Mouse (Mus musculus): ENCODE measurements around the gene Spock1.

Spock1 gene

DNA sequence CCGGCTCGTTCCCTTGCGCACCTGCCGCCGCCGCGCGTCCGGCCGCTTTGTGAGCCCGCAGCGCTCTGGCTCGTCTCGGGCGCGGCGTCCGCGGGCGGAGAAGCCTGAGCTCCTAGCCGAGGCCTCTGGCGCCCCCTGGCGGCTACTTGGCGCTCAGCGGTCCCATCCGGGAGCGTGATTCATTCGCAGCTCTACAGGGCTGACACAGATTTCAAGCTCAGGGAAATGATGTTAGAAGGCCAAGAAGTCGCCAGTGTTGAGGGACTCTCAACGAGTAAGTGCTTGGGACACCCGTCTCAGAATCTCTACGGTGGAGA lies at the start of gene Spock1:
TSS of gene Spock1 (minus strand) at position 67 of the 317 bp plus-strand sequence.
- peak; percentile 40 to 60 for DNase-seq

DNA sequence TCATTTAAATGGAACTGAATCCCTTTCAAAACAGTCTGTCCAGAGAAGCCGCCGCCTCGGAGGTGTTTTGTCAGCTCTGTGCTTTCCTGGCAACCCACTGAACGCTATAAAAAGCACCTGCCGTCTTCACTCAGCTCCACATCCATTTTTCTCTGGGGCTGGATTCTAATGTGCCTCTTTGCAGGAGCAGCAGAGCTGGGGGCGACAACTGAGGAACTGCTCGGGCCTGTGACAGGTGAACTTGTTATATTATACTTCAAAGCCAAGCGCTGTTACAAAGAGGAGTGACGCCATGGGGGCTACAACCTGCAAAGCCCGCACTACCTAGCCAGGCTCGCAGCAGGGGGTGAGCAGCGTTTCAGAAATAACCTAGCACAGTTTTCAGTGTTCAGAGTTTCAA lies 42.0 kb upstream of the Spock1 start:
- no peak for DNase-seq

DNA sequence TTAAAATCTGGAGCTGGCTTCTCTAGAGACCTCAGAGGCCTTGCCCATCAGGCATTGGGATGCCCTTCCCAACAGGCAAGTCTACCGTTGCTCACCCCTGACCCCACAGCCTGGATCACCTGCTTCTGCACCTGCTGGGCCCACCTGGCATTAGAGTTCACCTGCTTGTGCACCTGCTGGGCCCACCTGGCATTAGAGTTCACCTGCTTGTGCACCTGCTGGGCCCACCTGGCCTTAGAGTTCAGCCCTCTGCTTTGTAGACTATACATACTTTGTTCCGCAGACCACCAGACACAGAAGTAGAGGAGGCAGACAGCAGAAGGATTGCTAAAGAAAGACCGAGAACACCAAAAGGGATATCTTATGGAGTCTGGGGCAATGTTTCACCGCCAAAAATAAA lies 41.4 kb upstream of the Spock1 start:
- DNase-seq = no peak

DNA sequence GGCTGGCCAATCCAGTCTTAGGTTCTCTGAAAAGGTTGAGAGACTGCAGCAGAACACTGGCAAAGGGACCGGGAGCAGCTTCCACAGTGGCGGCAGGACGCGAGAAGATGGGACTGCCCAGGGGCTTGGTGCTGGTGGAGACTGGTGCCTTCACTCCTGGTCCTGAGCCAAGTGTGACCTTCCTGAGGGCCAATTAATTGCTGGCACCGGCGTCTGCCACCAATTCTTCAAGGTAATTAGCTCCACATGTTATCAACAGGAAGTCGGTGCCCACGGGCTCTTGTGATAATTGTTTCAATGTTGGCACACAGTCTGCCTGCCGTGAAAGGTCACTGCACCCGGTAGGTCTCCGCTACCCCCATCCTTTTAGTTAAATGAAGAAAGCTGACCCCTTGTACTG lies 37.1 kb upstream of the Spock1 start:
- no peak for DNase-seq

DNA sequence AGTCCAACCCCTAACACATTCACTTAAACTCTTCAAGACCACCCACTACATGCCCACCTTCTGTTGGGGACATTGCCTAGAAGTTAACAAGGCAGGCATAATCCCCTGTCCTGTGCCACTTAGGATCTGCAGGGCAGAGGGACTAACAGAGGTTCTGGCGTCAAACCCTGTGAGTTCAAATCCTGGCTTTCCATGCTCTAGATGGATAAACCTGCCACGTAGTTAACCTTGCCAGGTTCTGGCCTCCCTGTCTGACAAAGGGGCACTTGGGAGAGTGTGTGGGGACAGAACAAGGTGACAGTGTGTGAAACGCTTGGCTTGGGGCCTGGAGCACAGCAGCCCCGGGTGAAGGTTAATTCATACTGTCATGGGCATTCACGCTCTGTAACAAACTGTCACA lies 36.3 kb upstream of the Spock1 start:
- DNase-seq = no peak

DNA sequence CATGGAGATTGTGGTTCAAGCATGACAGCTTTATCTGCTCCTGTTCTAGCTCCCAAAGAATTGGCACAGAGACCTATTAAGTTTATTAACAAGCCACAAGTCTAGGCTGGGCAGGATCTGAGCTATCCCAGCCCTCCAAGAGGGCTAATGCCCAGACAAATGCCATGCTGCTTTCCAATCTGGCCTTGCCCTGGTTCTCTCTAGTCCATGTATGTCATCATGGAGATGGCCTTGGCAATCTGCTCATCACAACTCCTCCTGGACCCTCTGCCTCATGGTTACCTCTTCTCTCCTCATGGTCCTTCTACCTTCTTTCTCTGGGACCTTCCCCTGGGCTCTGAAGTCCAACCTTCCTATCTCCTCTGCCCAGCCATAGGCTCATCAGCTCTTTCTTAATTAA lies 35.8 kb upstream of the Spock1 start:
- DNase-seq = no peak

DNA sequence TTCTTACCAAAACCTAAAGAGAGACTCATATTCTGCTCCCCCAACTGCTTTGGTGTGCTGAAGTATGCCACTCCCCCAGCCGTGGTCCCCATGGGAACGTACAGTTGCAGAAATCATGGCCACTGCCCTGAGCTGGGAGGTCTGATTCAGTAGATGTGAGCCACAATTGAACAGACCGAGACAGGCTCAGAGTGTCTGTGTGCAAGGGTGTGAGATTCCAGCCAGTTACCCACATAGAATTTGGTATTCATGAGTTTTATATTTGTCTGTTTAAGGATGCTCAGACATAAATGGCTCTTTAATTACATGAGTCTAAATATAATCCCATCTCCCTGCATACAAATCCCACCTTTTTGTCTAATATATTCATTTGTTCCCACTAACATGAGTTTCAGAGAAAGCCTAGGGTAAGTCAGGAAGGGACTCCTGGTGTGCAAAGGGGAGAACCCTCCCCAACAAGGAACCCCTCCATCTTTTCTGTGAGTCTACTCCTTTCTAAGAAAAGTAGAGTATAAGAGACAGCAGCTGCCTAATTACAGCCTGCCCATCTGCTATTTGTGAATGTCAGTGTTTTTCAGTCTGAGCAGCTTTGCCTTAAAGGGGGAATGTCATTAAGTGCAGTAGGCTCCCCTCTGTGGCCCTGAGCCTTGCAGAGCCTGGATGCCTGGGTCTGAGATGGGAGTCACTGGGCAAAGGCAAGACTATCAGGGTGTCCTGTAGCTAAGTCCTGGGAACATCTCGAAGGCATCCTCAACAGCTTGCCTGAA lies 29.5 kb upstream of the Spock1 start:
- DNase-seq = no peak

DNA sequence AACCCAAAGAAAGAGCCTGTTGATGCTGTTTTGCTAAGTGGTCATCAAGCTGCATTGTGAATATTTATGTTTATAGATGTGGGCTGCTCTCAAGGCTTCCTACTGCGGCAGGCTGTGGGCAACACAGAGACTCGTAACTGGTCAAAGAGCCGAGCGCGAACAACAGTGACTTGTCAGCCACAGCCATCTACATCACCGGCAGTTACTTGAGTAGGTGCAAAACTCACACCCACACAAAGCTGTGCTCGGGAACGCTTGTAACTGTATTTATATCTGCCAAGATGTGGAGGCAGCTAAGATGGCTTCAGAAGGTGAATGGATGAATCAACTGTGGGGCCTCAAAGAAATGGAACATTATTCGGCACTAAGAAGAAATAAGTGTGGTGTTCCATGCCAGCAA lies 23.9 kb upstream of the Spock1 start:
- no peak for DNase-seq

DNA sequence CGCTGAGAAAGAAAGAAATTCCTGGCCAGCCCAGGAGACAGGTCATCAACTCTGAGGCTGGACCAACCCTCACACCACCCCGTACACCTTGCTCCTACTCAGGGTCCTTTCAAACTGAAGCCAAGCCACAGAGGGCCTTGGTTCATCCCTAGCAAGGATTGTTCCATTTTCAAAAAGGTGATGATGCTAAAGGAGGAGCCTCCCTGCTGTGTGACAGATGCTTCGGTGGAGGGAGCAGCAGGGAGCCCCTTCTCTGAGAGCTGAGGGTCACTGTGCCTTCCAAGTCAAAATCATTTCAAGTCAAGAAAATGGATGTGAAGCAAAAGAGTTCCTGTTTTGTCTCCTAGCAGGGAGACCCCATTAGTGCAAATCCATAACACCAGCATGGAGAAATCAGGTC lies 23.2 kb upstream of the Spock1 start:
- no peak for DNase-seq

DNA sequence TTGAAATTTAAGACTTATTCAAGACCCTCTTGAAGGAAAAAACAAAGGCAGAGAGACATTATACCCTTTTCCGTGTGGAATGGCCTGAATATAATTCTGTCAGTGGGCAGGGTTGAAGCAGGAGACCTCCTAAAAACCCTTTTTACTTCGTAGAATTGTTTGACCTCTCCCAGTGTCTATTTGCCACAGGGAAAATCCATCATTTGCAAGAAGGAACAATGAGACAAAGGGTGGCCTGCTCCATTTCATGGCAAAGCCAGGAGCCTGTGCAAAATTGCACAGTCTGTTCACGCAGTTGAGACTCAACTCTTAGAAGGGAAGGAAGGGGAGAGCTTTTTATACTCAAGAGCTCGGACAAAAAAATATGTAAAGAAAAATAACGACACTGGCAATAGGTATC lies 22.6 kb upstream of the Spock1 start:
- no peak for DNase-seq

DNA sequence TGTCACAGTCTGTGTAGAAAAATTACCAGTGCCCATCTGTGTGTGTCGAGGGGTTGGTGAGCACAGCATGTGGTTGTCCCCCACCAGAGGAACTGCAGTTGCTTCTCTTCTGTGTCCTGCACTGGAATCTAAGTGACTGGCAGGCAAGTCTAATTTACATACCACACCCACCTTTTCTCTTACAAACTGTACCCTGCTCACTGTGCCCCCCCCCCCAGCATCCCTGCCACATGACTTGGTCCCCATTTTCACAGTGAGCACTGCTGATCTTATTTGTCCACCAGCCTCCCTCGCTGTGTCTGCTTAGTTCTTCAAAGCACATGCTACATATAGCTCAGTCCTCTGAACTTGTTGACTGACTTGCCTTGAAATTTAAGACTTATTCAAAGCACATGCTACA lies 22.2 kb upstream of the Spock1 start:
- no peak for DNase-seq

DNA sequence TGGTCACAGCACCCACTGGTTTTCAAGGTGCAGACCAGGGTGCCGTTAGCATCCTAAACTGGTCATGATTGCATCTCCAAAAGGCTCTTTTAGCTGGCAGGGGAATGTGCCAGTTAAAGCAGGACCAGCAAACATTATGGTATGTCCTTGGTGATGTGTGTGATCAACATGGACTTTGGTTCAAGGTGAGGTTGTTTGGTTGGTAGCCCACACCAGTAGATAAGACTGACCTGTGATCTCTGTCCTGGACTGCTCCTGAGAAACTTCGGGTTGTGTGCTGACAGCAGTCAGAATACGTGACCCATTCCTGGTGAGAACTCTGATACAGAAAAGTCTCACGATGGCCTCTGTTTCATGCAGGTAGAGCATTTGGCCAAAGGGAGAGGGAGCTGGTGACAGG lies 11.8 kb upstream of the Spock1 start:
- no peak for DNase-seq

DNA sequence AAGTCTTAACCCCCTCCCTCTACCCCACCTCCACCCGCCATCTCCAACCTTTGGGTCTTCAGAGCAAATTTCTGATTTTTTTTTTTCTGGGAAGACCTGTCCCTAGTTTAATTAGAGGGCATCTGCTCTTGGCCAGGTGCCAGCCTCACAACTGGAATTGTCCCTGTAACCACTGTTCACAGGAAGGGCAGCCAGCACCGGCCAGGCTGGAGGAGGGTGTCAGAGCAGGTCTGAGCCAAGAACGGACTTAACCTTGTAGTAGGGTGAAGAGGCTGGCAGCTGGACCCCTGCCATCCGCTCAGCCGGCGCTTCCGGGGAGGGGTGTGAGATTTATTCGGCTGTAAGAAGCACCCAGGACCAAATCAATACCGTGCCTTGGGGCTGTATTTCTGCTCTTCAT lies 3.0 kb upstream of the Spock1 start:
- DNase-seq = no peak

DNA sequence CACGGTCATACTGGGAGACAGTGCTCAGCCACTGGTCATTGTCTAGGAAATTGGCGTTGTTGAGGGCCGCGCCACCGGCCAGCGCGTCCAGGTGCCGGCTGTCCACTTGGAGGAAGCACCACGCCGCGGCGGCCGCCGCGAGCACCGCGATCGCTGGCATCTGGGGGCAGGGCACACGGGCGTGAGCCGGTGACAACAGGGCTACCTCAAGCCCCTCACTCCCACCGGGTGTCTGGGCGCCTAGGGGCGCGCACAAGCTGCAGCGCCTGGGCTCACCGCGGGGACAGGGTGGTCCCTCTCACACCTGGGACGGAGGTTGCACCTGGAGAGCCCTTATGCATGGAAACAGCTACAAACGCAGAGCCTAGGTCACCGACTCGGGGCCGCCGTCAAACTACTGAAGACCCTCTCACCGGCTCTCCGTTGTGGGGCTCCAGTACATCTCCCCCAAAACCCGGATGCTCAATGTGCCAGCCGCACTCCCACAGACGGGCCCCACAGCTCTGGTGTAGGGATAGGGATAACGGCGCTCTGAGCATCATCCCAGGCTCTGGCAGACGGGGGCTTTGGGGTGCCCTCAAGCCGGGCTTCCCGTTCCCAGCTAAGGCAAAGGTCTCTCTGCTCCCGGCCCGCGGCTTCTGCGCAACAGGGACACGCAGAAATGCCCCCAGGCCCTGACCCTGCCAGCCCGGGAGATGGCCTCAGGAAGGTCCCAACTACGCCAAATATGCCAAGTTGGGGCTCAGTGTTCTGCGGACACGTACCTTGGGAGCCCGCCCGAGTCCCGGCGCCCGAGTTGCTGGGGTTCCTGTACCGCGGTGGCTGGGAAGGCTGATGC lies 485 bp downstream of the Spock1 start:
- no peak for DNase-seq

DNA sequence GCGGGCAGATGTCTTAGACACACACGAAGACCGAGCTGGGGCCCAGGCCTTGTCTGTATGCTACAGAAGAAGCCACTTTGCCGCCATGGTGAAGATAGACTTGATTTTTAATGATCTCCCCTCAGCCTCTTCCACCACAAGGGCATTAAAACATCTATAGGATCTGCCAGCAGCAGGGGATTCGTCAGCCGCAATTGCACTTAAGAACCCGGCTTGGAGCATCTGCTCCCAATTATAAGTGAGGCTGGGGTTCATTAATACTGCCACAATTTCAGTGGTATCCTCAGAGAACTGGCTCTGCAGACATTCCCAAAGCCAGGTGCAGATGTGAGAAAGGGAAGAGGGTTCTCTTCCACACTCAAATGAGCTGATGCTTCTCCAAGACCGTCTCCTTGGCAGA lies 13.5 kb downstream of the Spock1 start:
- no peak for DNase-seq

DNA sequence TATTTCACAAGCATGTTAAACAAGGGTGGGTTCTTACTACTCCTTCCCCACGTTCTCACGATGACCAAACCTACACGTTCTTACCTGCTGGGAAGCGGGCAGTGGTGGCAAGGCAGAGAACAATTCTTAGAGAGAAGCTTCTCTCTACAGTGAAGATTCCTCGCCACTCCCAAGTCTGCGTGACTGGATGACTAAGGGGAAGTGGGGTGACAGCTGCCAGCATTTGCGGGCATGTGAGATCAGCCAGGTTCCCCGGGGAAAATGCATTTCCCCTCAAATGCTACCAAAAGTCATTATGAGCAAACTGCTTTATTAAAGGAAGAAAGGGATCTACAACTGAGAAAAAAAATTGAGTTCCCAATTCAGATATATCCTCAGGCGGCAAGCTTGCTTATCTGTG lies 18.4 kb downstream of the Spock1 start:
- DNase-seq = no peak

DNA sequence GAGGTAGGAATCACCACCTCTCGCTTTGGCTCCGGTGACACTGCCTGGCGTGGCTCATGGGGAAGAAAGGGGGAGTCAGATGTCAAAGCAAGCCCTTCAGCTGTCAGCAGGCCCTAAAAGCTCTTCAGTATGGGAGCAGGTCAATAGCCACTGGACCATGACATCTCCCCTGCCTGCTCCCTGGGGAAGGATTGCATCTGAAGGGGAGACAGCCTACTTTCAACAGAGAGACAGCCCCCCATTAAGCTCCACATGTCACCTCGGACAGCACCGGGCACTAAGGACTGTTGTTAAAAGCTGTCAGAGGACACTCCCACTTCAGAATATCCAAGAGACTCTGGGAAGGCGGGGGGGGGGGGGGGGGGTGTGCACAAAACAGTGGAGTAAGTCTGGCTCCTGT lies 19.1 kb downstream of the Spock1 start:
- no peak for DNase-seq

DNA sequence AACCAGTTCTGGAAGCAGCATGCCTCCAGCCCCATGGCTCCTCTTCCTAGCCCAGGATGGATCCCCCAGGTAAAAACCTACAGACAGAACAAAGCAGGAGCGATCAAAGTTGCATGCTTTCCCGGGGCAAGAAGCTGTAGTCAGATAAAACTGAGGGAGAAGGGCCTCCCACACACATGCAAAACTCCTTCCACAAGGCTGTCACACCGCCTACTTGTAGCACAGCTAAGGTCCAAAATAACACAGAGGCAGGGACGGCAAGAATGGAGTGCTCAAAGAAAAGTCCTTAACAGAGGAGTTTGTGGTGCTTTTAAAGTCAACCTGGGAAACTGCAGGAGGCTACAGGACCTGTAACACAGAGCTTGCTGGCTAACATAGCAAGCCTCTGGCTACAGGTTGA lies 28.3 kb downstream of the Spock1 start:
- DNase-seq = no peak

DNA sequence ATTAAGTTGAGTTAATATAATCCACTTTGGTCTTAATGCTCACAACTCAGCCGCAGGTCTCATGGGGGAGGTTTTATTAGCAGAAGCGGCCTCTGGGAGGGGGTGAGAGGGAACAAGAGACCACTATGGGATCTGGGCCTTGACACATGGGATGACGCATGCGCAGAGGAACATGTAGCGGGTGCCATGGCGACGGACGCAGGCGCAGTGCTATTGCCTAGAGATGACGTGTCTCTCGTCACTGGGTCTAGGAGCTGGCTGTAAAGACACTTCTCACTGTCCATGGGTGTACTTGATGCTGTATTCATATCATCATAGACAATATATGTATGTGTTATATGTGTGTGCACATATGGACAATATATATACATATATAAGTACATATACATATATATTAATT lies 29.3 kb downstream of the Spock1 start:
- no peak for DNase-seq

DNA sequence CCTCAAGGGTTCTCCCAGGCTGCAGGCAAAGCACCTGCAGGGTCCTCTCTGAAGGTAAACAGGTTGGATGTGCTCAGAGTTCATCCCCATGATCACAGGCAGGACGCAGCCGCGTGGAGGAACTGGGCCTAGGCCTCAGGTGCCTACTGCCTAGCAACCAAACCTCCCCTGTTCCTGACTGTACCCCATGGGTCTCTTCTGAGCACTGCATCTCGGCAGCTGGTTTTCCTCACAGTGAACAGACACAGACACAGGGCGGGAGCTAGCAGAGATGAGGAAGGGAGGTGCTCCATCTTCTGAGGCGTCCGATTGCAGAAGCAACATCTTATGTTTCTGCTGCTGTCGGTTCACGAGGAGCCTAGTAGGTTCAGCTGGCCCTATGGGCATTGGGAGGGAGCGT lies 30.4 kb downstream of the Spock1 start:
- no peak for DNase-seq

DNA sequence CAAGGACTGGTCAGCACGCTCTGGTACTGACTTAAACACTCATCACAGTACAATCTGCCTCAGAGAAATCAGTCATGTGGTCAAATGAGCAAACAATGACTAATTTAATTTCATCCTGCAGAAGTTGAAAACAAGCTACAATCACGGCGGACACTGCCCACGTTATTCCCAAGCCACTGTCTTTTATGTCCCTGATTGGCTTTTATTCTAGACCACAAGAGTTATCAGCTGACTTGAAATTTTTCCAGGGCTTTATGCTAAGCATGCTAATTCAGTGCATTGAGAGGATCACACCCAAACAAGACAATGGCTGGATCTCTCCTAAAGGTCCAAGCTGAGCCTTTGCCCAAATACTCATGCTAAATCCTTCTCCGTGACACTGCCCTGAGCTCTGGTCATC lies 31.2 kb downstream of the Spock1 start:
- DNase-seq = no peak

DNA sequence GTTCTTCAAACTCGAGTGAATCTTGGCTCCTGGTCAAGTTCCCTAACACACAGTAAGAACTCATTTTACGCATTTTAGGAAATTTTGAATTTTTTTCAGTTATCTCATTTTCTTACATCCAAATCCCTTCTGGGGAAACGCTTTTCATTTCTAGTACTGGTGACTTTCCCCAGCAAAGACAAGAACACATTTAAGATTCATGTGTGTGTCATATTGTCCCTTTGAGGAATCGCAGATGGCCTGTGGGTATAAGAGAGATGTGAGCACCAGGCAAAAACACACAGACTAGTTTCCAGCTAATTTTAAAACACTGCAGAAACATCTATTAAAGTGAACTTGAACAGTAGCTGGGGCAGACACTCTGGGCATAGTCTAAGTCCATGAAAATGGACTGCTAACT lies 38.1 kb downstream of the Spock1 start:
- DNase-seq = no peak

DNA sequence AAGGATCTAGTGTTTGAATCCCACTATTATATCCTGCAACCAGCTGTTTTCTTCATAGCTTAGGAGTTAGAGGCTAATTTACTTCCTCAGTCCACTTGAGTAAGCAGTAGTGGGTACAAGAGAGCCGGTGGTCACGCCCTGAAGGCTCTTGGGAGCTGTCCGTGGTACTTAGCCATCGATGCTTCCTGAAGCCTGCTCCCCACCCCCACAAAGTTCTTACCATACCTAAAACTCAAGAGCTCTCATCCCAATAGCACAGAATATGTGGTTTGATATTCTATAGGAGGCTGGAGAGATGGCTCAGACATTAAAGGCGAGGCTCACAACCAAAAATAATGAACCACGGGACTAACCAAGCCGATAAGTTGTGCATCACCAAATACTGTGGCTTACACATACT lies 40.5 kb downstream of the Spock1 start:
- no peak for DNase-seq

DNA sequence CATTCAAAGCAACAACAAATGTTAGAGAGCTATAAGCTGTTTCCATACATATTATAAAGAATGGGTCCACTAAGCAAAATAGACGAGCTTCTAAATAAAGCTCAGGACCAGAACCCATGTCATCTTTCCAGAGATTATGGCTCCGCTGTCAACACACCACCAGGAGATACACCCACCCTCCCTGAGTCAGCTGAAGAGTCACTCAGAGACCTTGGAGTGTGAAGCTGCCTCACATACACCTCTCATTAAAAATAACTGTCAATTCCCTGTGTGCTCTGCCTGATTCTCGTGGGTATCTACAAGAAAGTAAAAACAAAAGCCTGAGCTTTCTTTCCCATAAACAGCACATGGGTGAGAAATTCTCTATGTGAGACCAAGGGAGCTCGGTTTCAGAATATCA lies 43.1 kb downstream of the Spock1 start:
- DNase-seq = no peak

DNA sequence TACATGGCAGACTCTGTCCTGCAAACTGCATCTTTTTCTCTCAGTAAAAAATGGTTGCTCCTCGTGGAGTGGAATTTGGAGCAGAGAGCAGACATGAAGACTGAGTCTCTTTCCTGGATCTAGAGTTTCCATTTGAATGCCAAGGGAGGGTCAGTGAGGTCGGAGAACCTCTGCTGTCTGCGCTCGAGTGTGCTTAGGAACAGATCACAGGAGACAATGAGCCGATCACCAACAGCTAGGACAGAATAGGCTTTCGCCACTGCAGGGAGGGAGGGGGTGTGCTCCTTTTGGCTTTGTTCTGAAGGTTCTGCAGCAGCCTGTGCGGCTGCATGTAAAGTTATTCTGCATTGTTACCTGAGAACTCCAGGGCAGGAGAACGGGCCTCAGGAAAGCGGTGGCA lies 49.6 kb downstream of the Spock1 start:
- DNase-seq = no peak
